Mouse (Mus musculus) cerebellum, adult 2 months (tissue): Measurements from ENCODE around the gene Cers3. TPM values are rescaled to one million over a fixed set of nuclear protein-coding genes. Genes with fewer than 3 reads are reported as not detected.

Source experiments
- DNase-seq, 2 experiments: peaks; one replicate each; pipeline ENCODE4 v3.0.0; 2021
- H3K27ac ChIP-seq: fragments of 200-500 bp; 2 replicates; pipeline ENCODE4 v1.5.1; 2012; ENCODE audit warnings: low read length, control low read depth, inconsistent platforms; ENCODE audit not compliant: insufficient read depth
- H3K27me3 ChIP-seq: fragments of 200-500 bp; 2 replicates; pipeline ENCODE4 v1.6.1; 2012; ENCODE audit warnings: inconsistent platforms, mild to moderate bottlenecking, low read length, moderate library complexity; ENCODE audit not compliant: control insufficient read depth, insufficient read depth
- H3K4me1 ChIP-seq: fragments of 200-500 bp; 2 replicates; pipeline ENCODE4 v1.6.1; 2011; ENCODE audit warnings: low read length; ENCODE audit not compliant: control insufficient read depth, insufficient read depth
- H3K4me3 ChIP-seq: fragments of 200-500 bp; replicated peaks from 2 replicates; pipeline ENCODE3; 2011; ENCODE audit warnings: mild to moderate bottlenecking, low read depth, low read length, control low read depth; ENCODE audit not compliant: insufficient read depth
- CTCF ChIP-seq: fragments of 200-500 bp; IDR thresholded peaks from 2 replicates; pipeline ENCODE4 v1.5.1; 2011; ENCODE audit warnings: low read depth, mild to moderate bottlenecking, control low read depth, low read length, moderate library complexity, borderline replicate concordance; ENCODE audit not compliant: insufficient read depth
- POLR2A ChIP-seq: fragments of 200-500 bp; IDR thresholded peaks from 2 replicates; pipeline ENCODE4 v1.6.1; 2011; ENCODE audit warnings: low read length, control low read depth, borderline replicate concordance; ENCODE audit not compliant: insufficient read depth
- WGBS: fragments of 180-500 bp; shearing (Covaris S2); methylation state at CpG from one replicate; pipeline ENCODE4 v1.1.7; 2018; 5-methylcytosine and 5-hydroxymethylcytosine counted together
- polyA plus RNA-seq: library from polyadenylated mRNA; depleted of rRNA; stranded (reverse); fragments of >200 nt; gene quantifications from 2 replicates; pipeline ENCODE4 v1.2.3, GENCODE M21; 2012

Gene Cers3
- polyA plus RNA-seq, 1 experiment, result 0.20 TPM

DNA sequence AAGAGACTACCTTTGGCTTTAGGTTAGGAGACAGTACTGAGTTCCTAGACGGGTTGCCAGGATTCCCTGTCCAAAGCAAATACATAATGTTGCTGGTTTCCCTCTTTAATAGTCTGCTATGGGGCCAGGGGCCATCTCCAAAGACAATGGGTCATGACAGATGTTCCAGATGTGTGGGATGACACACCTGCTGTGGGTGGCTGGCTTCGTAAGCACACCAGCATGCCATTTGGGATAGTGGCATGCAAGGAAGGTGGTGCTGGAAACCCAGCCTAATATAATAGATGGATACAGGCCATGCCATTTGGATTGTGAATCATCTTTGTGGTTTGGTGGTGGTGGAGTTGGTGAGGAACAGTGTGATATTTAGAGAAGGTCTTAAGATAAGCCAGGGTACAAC is 14.1 kb upstream of the Cers3 start:
- Histone ChIP-seq H3K4me3 (no peak overlapping the region), H3K4me1 (no peaks in the 10 kb centered on the region), H3K27me3 (no peaks in the 10 kb centered on the region), H3K27ac (no peak overlapping the region)
- WGBS, result 81% methylated on average over 2 of the region's 2 CpGs
- DNase-seq, result no peak
- TF ChIP-seq POLR2A, result no peak
- no peak for TF ChIP-seq CTCF

DNA sequence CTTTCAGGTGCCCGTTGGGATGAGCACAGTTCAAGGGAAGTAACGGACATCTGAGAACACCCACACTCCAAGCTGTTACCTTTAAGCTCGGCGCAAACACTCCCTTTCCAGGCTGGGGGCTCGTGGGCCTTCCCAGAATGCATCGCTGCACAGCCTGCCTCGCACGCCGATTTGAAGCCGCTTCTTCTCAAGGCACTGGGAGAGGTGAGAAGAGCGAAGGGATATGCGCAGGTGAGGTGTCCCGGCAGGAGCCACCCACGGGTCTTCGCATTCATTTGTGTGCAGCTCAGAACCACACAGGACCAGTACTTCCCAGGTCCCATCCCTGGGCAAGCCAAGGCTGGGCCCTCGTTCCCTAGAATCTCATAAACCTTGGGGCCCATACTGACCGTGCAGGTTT is 9.9 kb upstream of the Cers3 start:
- no peaks in the 10 kb centered on the region for H3K4me1 ChIP-seq
- DNase-seq, result no peak
- H3K4me3 ChIP-seq, result no peak overlapping the region
- H3K27ac ChIP-seq, result no peak overlapping the region
- no peaks in the 10 kb centered on the region for H3K27me3 ChIP-seq
- WGBS, result 94% methylated on average over 17 of the region's 17 CpGs
- no peak for TF ChIP-seq POLR2A
- TF ChIP-seq CTCF, result no peak

DNA sequence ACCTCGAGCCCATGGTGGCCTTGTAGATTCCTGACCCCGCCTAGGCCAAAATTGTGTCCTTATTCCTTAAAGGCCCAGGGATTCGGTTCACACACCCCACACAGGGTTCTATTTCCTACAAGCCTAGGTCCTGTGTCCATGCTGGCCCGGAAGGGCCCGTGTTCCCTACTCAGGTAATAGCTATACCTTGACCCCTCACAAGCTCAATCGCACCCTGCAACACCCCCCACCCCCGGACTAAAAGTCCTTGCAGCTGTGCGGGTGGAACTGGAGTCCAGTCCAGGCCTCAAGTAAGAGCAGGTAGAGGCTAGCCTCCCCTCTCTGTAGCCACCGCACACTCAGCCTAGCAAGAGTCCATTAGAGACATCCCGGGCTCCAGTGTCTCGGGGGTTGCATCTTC is 9.4 kb upstream of the Cers3 start:
- H3K4me1 ChIP-seq, result no peaks in the 10 kb centered on the region
- WGBS, result 94% methylated on average over 11 of the region's 11 CpGs
- no peaks in the 10 kb centered on the region for H3K27me3 ChIP-seq
- no peak overlapping the region for H3K27ac ChIP-seq
- H3K4me3 ChIP-seq, result no peak overlapping the region
- TF ChIP-seq CTCF, result no peak
- TF ChIP-seq POLR2A, result no peak
- no peak for DNase-seq

DNA sequence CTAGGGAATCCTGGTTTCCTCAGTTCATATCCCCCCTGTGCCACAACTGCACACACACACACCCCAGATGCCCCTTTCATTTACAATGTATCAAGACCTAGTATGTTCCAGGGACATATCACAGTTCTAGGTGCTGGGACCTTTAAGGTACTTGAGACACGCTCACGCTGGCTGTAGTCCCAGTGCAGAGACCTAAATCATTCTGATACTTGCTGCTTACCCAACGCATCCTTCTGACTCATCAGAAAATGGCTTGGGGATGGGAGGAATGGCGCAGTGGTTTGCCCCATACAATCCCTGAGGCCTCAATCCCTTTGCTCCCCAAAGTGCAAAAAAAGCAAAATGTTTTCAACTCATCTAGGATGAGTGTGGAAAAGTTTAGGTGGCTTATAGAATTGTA is 8.8 kb upstream of the Cers3 start:
- TF ChIP-seq POLR2A (no peak), CTCF (no peak)
- no peak overlapping the region for H3K27ac ChIP-seq
- H3K4me1 ChIP-seq, result no peaks in the 10 kb centered on the region
- 96% methylated on average over 4 of the region's 4 CpGs for WGBS
- no peaks in the 10 kb centered on the region for H3K27me3 ChIP-seq
- H3K4me3 ChIP-seq, result no peak overlapping the region
- no peak for DNase-seq

DNA sequence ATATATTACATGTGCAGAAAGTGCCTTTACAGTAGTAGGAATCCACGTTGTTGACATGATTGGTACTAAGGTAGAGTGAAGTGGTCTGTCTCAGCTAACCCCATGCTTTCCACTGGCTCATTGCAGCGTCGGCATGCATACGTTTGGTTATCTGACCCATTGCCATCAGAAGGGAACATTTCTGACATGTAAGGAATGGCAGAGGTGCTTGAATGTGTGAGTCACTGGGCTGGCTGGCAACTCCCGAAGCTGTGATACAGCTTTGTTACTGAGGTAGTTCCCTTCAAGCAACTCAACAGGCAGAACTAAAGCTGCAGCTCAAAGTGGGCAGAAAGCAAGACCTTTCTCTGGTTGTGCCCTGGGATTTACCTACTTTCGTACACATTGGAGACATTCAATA is 8.3 kb upstream of the Cers3 start:
- H3K4me1 ChIP-seq, result no peaks in the 10 kb centered on the region
- DNase-seq, result no peak
- TF ChIP-seq POLR2A, result no peak
- no peak overlapping the region for H3K4me3 ChIP-seq
- no peaks in the 10 kb centered on the region for H3K27me3 ChIP-seq
- WGBS, result 93% methylated on average over 6 of the region's 6 CpGs
- H3K27ac ChIP-seq, result no peak overlapping the region

DNA sequence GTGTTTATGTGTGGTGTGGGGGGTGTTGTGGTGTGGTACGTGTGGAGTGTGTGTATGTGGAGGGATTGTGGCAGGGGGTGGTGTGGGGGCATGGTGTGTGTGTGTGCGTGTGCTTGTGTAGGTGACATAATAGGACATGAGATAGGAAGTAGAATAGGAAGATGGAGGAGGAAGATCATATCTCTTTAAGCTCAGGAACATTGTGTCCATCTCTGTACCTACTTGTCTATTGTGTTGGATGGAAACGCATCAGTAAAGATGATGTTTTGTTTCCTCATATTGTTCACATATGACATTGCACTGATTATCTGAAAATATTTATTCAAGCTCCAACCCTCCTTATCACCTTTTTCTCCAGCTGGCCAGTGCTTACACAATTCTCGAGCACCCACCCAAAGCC is 5.9 kb upstream of the Cers3 start:
- Histone ChIP-seq H3K4me3 (no peak overlapping the region), H3K27ac (no peak overlapping the region), H3K4me1 (no peaks in the 10 kb centered on the region), H3K27me3 (no peaks in the 10 kb centered on the region)
- 96% methylated on average over 4 of the region's 4 CpGs for WGBS
- TF ChIP-seq CTCF (no peak), POLR2A (no peak)
- no peak for DNase-seq

DNA sequence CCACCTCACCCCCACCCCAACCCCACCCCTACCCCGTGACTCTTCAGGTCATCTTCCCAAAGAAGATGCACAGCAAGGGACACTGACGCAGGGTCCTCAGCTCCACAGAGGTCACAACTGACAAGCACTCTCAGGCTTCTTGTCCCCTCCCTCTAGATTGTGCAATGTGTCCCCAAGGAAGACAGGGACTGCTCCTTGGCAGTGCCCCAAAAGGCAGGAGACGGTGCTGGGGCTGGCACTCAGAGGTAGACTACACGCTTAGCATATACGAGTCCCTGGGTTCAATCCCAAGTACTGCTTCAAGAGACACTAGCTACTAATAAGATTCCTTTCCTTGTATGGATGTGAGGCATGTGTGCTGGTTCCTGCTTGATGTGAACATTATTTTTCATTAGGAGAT is 2.3 kb upstream of the Cers3 start:
- WGBS, result 51% methylated on average over 5 of the region's 5 CpGs
- TF ChIP-seq CTCF, result no peak
- no peak for TF ChIP-seq POLR2A
- Histone ChIP-seq H3K4me3 (no peak overlapping the region), H3K4me1 (no peaks in the 10 kb centered on the region), H3K27ac (no peak overlapping the region), H3K27me3 (no peaks in the 10 kb centered on the region)
- DNase-seq, result no peak

DNA sequence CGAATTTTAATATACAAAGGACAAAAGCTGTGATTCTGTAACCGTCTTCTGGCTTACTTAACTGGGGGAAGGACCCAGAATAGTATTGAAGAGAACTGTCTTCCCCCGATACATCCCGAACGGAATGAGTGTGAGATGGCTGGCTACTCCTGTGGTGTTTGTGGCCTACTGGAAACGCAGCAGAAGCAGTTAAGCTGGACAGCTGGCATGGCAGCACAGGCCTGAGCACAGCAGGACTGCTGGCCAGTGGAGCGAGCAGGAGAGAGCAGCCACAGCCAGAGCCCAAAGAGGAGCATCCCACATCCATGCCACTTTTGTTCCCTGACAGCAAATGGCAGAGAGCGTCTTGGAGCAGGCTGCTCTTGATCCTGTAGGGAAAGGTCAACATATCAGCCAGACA is 1.9 kb upstream of the Cers3 start:
- Histone ChIP-seq H3K27ac (no peak overlapping the region), H3K4me1 (no peaks in the 10 kb centered on the region), H3K27me3 (no peaks in the 10 kb centered on the region), H3K4me3 (no peak overlapping the region)
- WGBS, result 39% methylated on average over 8 of the region's 8 CpGs
- no peak for TF ChIP-seq POLR2A
- TF ChIP-seq CTCF, result no peak
- DNase-seq, result no peak

DNA sequence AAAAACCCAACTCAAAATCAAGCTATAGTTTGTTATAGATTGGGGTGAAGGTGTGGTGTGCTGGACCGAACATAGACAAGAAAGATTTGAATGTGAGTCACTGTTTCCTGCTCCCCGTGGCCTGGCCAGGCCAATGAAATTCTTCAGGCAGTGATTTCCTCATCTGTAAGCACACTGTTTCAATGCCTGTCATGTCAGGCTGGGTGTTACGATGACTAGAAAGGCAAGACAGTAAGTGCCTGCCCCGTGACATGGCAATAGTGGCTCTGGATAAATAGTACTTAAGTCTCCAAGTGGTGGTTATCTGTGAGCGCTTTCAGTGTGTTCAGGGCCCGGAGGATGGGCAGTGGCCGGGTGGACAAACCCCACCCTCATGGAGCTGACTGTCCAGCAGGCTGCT is 3.7 kb downstream of the Cers3 start:
- Histone ChIP-seq H3K4me3 (no peak overlapping the region), H3K27ac (no peak overlapping the region), H3K4me1 (no peaks in the 10 kb centered on the region), H3K27me3 (no peaks in the 10 kb centered on the region)
- no peak for DNase-seq
- TF ChIP-seq POLR2A, result no peak
- no peak for TF ChIP-seq CTCF
- 88% methylated on average over 7 of the region's 7 CpGs for WGBS
